Mouse (Mus musculus) forebrain, embryonic 16.5 days (tissue): ENCODE measurements around the gene Abtb1. TPM values are rescaled to one million over a fixed set of nuclear protein-coding genes. Genes with fewer than 3 reads are reported as not detected.

Experiments used
- ATAC-seq: fragments of 200-750 bp; cut with Nextera tagmentation; 2 replicates; pipeline ENCODE4 v1.8.0; 2017; ENCODE audit warnings: mild to moderate bottlenecking, moderate library complexity
- H3K27ac ChIP-seq: fragments of 300-500 bp; sonication (generic); 2 replicates; pipeline ENCODE4 v1.5.1; 2014; ENCODE audit warnings: low read length, control low read depth
- H3K27me3 ChIP-seq: fragments of 300-500 bp; sonication (generic); replicated peaks from 2 replicates; pipeline ENCODE4 v1.6.1; 2014; ENCODE audit warnings: low read length; ENCODE audit not compliant: control insufficient read depth, insufficient read depth
- H3K36me3 ChIP-seq: fragments of 300-500 bp; sonication (generic); 2 replicates; pipeline ENCODE4 v1.6.1; 2014; ENCODE audit not compliant: control insufficient read depth, insufficient read depth
- H3K4me1 ChIP-seq: fragments of 300-500 bp; sonication (generic); replicated peaks from 2 replicates; pipeline ENCODE4 v1.6.1; 2014; ENCODE audit warnings: low read length; ENCODE audit not compliant: control insufficient read depth, insufficient read depth
- H3K4me2 ChIP-seq: fragments of 300-500 bp; sonication (generic); 2 replicates; pipeline ENCODE4 v1.6.1; 2014; ENCODE audit warnings: mild to moderate bottlenecking, low read length, control low read depth
- H3K4me3 ChIP-seq: fragments of 300-500 bp; sonication (generic); replicated peaks from 2 replicates; pipeline ENCODE4 v1.5.1; 2014; ENCODE audit warnings: mild to moderate bottlenecking, low read length, control low read depth
- H3K9ac ChIP-seq: fragments of 300-500 bp; sonication (generic); replicated peaks from 2 replicates; pipeline ENCODE4 v1.6.1; 2014; ENCODE audit warnings: low read depth, low read length, control low read depth
- H3K9me3 ChIP-seq: fragments of 300-500 bp; sonication (generic); 2 replicates; pipeline ENCODE4 v1.6.1; 2016; ENCODE audit warnings: low read length; ENCODE audit not compliant: control insufficient read depth
- WGBS: fragments of 180-500 bp; shearing (Covaris S2); extraction: QIAGEN DNeasy Blood & Tissue Kit; methylation state at CpG from one replicate; pipeline ENCODE4 v1.1.7; 2014; 5-methylcytosine and 5-hydroxymethylcytosine counted together
- polyA plus RNA-seq: library from polyadenylated mRNA; unstranded; fragments of >200 nt; fragmentation: Nextera tagmentation; extraction: Ambion mirVana; gene quantifications from 2 replicates; pipeline ENCODE4 v1.2.1, GENCODE M21; 2015

Abtb1 gene
- polyA plus RNA-seq, 1 experiment from 2014 or later, result 44.7 TPM

DNA sequence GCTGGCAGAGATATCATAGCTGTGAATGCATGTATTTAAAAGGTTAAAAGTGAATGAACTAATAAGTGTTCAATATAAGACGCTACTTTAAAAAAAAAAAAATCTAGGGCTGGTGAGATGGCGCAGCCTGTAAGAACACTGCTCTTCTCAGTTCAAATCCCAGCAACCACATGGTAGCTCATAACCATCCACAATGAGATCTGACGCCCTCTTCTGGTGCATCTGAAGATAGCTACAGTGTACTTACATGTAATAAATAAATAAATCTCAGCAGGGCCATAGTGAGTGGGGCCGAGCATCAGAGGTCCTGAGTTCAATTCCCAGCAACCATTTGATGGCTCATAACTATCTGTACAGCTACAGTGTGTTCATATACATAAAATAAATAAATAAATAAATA lies 37.7 kb upstream of the Abtb1 start:
- no peak overlapping the region for H3K4me2 ChIP-seq
- ATAC-seq, result no peak
- no peak overlapping the region for H3K9ac ChIP-seq
- no peak overlapping the region for H3K4me3 ChIP-seq
- 0 out of 2 replicates have a peak, but pooled peaks cover 2% of the 10 kb centered on the region for H3K4me1 ChIP-seq
- 64% methylated on average over 4 of the region's 4 CpGs for WGBS
- H3K27me3 ChIP-seq, result no peaks in the 10 kb centered on the region
- no peak overlapping the region for H3K27ac ChIP-seq
- H3K36me3 ChIP-seq, result no peaks in the 10 kb centered on the region
- H3K9me3 ChIP-seq, result no peaks in the 10 kb centered on the region

DNA sequence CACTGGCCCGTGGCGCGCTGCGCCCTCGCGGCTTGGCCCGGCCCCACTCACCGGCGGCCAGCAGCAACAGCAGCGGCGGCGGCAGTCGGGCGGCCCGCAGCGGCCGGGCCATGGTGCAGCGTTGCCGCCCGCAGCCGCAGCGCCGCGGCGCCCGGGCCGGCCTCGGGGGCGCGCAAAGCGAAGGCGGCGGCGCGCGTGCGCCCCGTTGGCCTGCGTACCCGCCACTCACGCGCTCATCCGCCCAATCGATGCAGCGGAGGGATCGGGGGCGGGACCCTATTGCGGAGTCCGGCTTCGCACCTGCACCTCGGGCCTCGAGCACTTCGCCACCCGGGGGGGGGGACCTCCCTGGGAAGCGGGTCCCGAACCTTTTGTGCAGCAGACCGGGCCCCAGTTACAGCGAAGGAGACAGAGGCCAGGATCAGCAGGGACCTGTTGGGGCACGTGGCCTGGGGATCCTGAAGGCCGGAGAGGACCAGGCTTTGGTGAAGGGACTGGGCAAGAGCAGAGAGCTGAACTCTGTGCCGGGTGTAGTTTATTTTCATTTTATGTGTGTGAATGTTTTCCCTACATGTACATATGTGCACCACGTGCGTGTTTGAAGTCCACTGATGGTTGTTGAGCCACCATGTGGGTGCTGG lies 33.2 kb upstream of the Abtb1 start, which contains the start of gene Podxl2:
Gene Podxl2 (minus strand): TSS at position 177 of the 641 bp plus-strand sequence.
- peak within 1 kb of the TSS; percentile 98 for H3K9ac ChIP-seq
- peak within 1 kb of the TSS; percentile 93 for H3K4me3 ChIP-seq
- H3K27me3 ChIP-seq, result no peaks in the 10 kb centered on the region
- H3K9me3 ChIP-seq, result no peaks in the 10 kb centered on the region
- peak within 1 kb of the TSS; percentile 95 for H3K27ac ChIP-seq
- peak within 1 kb of the TSS; percentile 87 for H3K4me2 ChIP-seq
- H3K36me3 ChIP-seq, result no peaks in the 10 kb centered on the region
- 4% methylated on average over 51 of the region's 63 CpGs for WGBS
- peaks cover 36% of the 10 kb centered on the region for H3K4me1 ChIP-seq
- peak; percentile 64 for ATAC-seq

DNA sequence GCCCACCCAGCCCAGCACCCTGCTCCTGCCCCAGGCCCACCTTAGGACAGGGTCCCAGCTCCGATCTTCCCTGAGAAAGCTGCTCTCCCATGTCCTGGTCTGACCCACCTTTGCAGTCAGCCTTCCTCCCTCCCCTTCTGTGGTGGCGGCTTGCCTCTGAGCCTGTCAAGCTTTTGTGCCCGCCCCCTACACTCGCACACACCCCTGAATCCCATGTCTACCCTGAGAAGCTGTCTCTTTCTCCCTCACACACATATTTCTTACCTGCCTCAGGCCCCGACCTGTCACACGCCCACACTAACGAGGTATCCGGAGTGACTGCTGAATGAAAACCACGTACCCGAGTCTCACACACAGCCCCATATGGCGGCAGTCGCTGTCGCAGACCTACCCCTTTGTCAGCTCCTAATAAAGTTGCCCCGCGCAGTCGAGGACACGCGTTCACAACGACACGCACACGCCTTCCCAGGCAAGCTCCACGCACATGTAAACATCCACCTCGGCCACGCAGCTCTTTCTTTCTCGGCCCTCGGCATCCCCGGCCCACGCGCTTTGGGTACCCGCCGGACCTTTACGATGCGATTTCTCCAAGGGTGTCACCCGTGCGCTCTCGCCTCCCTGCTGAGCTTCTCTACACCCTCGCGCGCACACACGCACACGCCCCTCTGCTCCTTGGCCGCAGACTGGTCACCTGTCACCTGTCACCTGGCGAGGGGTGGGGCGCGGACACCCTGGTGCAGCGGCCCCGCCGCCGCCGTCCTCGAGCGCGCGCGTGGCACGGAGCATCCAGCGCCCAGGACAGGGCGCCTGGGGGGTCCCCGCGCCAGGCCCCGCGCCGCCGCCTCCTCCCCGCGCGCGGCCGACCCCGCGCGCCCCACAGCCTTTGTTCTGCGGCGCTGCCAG lies 32.4 kb upstream of the Abtb1 start:
- WGBS, result 1% methylated on average over 48 of the region's 74 CpGs
- H3K4me2 ChIP-seq, result peak overlapping the region; percentile 87
- no peaks in the 10 kb centered on the region for H3K36me3 ChIP-seq
- no peaks in the 10 kb centered on the region for H3K9me3 ChIP-seq
- no peaks in the 10 kb centered on the region for H3K27me3 ChIP-seq
- peak overlapping the region; percentile 95 for H3K27ac ChIP-seq
- peak overlapping the region; percentile 93 for H3K4me3 ChIP-seq
- peaks cover 44% of the 10 kb centered on the region for H3K4me1 ChIP-seq
- peak overlapping the region; percentile 98 for H3K9ac ChIP-seq
- ATAC-seq, result peak; percentile 60

DNA sequence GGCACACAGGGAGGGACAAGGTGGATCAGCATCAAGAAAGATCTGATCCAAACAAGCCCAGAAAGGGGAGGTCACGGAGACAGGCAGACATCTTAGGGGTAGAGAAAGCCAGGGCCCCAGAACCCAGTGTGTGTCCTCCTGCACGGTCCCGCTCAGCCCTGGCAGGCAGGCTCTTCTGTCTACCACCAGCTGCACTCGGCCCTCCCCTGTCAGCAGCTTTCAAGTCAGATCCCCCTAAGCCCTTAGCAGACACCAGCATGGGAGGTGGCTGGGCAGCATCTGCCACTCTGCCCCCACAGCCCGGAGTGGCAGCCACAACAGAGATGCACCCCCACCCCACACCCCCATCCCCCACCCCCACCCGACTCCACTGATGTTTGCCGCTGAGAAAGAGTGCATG lies 31.0 kb upstream of the Abtb1 start:
- Histone ChIP-seq H3K36me3 (no peaks in the 10 kb centered on the region), H3K9ac (peak overlapping the region; percentile 98), H3K4me2 (peak overlapping the region; percentile 87), H3K4me1 (peaks cover 45% of the 10 kb centered on the region), H3K9me3 (no peaks in the 10 kb centered on the region), H3K27me3 (no peaks in the 10 kb centered on the region), H3K27ac (peak overlapping the region; percentile 95), H3K4me3 (peak overlapping the region; percentile 93)
- ATAC-seq, result peak; percentile 55
- WGBS, result 12% methylated on average over 7 of the region's 7 CpGs

DNA sequence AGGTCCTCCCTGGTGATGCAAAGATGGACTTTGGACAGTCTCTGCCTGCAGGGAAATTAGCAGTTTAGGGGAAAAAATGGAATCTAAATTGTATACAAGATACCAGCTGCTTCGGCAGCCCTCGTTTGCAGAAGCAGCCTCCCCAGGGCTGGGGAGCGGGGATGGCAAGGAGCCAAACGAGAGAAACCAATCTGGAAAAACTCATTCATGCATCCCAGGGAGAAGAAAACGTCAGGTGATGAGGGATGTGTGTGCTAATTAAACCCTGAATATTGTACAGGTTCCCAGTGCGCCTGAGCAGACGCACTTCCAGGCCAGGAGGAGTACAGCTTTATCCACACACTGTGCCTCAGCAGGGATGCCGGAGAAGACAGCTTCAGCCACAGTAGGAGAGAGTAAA lies 29.8 kb upstream of the Abtb1 start:
- ATAC-seq, result peak; percentile 26
- peak overlapping the region; percentile 87 for H3K4me2 ChIP-seq
- peak overlapping the region; percentile 95 for H3K27ac ChIP-seq
- no peak overlapping the region; the same call in 1 of the 2 replicates for H3K9ac ChIP-seq
- H3K9me3 ChIP-seq, result no peaks in the 10 kb centered on the region
- peak overlapping the region; percentile 93 for H3K4me3 ChIP-seq
- peaks cover 2% of the 10 kb centered on the region; the same call in 1 of the 2 replicates for H3K36me3 ChIP-seq
- 10% methylated on average over 8 of the region's 8 CpGs for WGBS
- H3K4me1 ChIP-seq, result peaks cover 45% of the 10 kb centered on the region
- H3K27me3 ChIP-seq, result no peaks in the 10 kb centered on the region

DNA sequence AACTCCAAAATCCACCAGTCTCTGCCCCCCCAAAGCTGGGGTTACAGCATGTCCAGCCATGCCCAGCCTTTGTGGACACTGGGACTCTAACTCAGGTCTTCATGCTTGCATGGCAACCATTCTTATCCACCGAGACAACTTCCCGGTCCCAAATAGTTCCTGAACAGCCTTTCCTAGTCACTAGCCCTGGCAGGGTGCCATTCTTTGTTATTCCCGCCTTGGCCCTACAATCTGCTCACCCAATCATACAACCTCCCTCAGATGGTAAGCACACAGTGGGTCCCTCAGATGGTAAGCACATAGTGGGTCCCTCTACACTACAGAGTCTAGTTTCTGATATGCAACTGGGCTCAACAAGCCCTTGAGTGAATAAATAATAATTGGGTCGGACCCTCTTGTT lies 28.8 kb upstream of the Abtb1 start:
- no peak overlapping the region for H3K9ac ChIP-seq
- H3K36me3 ChIP-seq, result peaks cover 2% of the 10 kb centered on the region; the same call in 1 of the 2 replicates
- H3K27ac ChIP-seq, result peak overlapping the region; percentile 95; the same call in 1 of the 2 replicates
- H3K4me2 ChIP-seq, result no peak overlapping the region
- peaks cover 45% of the 10 kb centered on the region for H3K4me1 ChIP-seq
- no peak overlapping the region for H3K4me3 ChIP-seq
- whole genome bisulfite sequencing, result 25% methylated on average over 4 of the region's 4 CpGs
- H3K27me3 ChIP-seq, result no peaks in the 10 kb centered on the region
- ATAC-seq, result no peak
- no peaks in the 10 kb centered on the region for H3K9me3 ChIP-seq

DNA sequence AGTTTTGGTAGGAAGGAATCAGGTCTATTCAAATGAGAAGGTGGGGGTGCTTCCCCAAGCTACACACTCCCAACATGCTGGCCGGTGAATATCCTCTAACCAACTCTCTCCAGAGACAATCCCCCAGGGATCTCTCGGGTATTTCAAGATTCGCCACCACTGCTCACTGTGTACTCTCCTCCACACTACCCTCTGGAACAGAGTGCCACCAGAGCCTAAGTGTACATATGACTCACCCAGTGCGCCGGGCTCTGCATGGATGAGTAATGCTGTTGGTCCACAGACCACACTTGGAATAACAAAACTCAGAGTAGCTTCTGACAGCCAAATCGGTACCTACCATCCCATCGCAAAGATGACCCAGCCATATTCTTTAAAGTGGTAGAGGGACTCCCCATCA lies 27.7 kb upstream of the Abtb1 start:
- Histone ChIP-seq H3K4me2 (no peak overlapping the region), H3K36me3 (peaks cover 8% of the 10 kb centered on the region), H3K4me3 (no peak overlapping the region), H3K9me3 (no peaks in the 10 kb centered on the region), H3K9ac (no peak overlapping the region), H3K4me1 (peaks cover 45% of the 10 kb centered on the region), H3K27ac (no peak overlapping the region), H3K27me3 (no peaks in the 10 kb centered on the region)
- no peak for ATAC-seq
- WGBS, result 90% methylated on average over 7 of the region's 7 CpGs

DNA sequence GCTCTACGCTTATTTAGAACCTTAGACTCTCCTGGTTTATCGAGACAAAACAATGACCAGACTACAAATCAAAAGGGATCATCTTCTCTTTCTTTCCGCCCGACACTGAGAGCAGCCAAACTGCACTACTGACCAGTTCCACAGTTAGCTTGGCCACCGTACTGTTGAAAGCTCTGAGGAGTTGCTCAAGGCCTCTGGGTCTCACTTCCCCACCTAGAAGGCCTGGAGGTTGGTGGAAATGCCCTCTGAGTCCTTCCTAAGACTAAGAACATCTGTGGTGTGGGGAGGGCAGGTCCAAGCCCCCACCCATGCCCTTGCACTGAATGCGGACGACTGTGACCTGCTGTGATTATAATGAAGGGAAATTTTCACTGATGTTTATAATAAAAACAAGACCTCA lies 23.9 kb upstream of the Abtb1 start:
- H3K4me3 ChIP-seq, result no peak overlapping the region
- H3K9ac ChIP-seq, result no peak overlapping the region
- 0 out of 2 replicates have a peak, but pooled peaks cover 2% of the 10 kb centered on the region for H3K9me3 ChIP-seq
- no peak overlapping the region for H3K4me2 ChIP-seq
- H3K36me3 ChIP-seq, result peaks cover 43% of the 10 kb centered on the region
- H3K4me1 ChIP-seq, result peaks cover 15% of the 10 kb centered on the region
- no peak overlapping the region for H3K27ac ChIP-seq
- 86% methylated on average over 7 of the region's 7 CpGs for whole genome bisulfite sequencing
- ATAC-seq, result no peak
- no peaks in the 10 kb centered on the region for H3K27me3 ChIP-seq

DNA sequence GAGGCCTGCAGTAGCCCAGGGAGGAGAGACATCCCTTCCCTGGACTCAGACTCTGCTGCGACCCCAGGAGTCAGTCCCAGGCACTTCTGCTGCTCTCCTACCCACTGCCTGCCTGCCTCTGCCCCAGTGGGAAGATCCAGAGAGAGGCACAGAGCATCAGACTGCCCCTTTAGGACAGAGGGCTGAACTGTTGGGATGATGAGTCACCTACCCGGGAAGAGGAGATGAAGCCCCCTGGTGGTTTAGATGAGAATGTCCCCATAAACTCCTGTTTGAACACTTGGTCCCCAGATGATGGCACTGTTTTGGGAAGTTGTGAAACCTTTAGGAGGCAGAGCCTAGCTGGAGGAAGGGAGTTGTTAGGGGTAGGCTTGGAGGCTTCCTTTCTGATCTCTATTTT lies 19.1 kb upstream of the Abtb1 start:
- no peak for ATAC-seq
- no peaks in the 10 kb centered on the region for H3K4me1 ChIP-seq
- no peaks in the 10 kb centered on the region for H3K27me3 ChIP-seq
- 14% methylated on average over 2 of the region's 2 CpGs for WGBS
- no peak overlapping the region for H3K27ac ChIP-seq
- peaks cover 61% of the 10 kb centered on the region for H3K36me3 ChIP-seq
- H3K4me3 ChIP-seq, result no peak overlapping the region
- H3K9me3 ChIP-seq, result 0 out of 2 replicates have a peak, but pooled peaks cover 2% of the 10 kb centered on the region
- no peak overlapping the region for H3K4me2 ChIP-seq
- no peak overlapping the region for H3K9ac ChIP-seq
